Mouse (Mus musculus): Measurements from ENCODE around the gene St8sia1.

The St8sia1 gene

DNA sequence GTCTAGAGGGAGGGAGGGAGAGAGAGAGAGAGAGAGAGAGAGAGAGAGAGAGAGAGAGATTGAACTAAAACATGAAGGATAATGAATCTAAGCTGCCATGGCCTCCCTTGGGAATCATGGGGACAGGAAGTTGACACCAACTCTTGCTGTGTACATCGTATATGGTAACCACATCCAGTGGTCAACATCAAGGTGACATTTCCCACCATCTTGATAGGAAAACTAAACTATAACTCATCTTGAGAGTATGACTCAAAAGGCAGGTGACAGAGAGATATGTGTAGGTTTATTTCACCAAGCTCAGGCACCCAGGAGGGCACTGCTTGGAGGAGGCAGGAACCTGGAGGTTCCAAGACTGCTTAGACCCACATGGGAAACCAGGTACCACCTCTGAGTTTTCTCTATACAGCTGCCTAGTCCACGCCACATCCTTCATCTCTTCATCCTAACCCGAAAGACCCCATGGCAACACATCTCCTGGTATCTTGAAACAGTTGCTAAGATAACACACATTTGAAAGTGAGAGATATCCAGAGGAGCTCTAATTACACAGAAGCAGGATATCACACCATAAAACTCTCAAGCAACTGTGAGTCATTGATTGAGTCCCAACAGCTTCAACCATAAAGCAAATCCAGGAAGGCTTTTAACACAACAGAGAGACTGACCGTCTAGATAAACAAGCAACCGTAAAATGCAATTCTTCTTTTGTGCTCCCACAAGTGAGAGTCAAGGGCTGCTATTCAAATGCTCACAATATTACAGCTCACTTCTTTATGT, 141.1 kb downstream of the St8sia1 start:
- CTCF ChIA-PET, result no interaction called here

DNA sequence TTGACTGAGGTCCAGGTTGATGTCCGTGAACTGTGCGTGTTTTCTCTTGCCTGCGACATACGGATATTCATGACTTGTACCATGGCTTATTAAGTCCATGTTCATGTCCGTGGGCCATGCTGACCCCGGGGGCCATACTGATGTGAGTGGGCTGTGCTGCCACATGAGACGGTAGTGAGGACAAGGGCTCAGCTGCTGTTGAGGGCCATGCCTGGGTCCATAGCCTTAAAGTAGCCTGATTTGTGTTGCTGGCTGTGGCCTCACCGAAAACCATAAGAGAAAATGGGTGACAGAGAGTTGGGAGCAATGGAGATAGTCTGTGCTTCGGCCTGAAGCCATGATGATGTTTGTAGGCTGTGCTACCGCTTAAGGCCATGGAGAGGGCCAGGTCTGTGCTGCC, 145.9 kb downstream of the St8sia1 start:
- CTCF ChIA-PET, result no interaction called here

DNA sequence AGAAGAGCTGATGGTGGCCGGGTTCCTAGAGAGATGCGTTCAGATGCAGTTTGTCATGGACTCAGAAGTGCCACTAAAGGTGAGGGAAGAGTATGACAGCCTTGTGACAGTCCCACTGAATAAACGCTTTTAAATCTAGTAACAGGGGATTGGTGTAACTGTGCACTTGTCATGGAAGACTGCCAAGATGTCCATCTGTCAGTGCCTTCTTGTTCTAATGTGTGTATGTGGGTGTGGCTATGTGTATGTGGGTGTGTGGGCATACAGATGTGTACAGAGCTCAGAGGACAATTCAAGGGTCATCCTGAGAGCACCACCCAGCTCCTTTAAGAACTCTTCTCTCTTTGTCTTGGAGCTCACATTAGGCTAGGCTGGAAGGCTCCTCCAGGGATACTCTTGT, 148.7 kb downstream of the St8sia1 start:
- CTCF ChIA-PET, result no interaction called here

DNA sequence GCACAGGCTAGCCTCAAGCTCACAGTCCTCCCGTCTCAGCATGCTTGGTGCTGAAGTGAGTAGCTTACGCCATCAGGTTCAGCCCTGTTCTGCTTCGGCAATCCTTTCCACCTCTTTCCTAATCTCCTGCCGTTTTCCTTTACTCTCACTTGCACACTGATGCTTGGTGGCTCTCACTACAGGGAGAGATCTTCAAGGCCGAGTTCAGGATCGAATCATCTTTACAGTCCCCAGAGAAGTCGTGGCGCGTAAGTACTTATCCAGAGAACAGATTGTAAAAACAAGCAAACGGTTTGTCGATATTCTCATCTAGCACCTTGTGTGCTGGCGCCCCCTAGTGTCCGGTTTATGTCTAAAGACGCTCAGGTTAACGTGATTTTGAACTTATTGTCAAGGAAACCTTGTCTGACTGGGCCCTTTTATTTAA, 149.7 kb downstream of the St8sia1 start:
- CTCF ChIA-PET, result no interaction called here

DNA sequence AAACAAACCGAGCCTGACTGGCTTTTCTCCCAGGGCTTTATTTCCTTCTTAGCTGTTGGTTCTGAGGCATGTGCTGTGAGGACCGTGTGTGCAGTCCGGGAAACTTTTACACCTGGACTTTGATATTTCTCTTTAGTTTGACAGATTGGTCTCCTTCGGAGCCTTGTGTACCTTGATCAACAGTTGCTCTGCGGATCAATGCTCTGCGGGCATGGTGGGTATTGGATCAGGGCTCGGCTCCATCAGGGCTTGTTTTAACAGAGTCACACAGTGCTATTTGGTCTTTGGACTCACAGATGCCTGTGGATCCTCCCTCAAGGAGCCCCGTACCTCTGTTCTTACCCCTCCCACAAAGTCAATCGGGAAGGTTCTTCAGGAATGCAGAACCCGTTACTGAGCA, 150.2 kb downstream of the St8sia1 start:
- CTCF ChIA-PET, result no interaction called here

DNA sequence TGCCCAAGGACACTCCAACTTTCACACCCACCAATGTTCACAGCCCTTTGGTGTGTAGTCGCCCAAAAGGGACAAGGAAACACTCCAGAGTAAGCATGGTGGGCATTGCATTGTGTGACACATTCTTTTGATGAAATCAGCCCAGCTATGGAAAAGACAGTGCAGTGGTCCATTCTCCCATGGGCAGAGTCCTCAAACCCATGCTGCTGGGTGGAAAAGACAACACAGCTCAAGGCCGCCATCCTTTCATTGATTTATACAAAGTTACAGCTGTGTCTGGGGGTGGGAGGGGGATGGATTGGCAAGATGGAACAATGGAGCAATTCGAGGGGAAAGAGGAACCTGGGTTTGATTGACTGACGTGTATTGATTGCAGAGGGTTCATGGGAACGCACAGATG, 151.3 kb downstream of the St8sia1 start:
- CTCF ChIA-PET, result no interaction called here

DNA sequence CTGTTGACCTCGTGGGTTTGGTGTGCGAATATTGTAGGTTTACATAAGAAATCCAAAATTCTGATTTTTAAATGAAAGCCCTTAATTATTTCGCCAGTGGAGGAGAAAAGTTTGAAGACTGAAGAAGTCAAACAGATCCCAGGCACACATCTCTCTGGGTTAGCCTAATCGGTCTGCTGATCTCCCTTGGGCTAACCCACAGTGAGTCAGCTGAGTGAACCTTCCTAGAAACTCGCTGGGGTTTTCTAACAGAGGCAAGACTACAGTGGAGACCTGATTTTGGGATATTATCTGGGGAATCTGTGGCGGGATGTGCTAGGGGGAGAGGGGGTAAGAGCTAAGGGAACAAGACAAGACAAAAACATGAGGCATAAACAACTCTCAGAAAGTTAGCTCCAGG, 154.0 kb downstream of the St8sia1 start:
- CTCF ChIA-PET, result no interaction called here

DNA sequence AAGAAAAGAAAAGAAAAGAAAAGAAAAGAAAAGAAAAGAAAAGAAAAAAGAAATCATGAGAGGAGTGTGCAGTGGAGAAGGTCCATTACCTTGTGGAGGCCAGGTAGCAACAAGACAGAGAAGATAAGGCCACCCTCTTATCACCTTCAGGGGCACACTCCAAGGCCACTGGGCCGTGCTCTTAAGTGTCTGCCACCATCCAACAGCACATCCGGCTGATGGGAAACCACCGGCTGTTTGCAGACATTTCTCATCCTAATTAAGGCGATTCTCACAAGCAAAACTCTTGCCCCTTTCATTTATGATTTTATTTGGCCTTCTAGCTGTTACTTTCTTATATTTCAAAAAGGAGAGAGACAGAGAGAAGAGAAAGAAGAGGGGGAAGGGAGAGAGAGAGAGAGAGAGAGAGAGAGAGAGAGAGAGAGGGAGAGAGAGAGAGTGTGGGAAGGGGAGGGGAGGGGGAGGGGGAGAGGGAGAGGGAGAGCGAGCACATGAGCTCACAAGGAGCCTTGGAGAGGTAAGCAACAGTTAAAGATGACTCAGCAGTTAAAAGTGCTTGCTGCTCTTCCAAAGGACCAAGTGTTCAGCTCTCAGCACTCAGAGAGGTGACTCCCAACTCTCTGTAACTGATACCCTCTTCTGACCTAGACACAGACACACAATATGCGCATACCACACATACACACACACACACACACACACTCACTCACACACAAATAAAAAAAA, 154.7 kb downstream of the St8sia1 start:
- CTCF ChIA-PET, result no interaction called here

DNA sequence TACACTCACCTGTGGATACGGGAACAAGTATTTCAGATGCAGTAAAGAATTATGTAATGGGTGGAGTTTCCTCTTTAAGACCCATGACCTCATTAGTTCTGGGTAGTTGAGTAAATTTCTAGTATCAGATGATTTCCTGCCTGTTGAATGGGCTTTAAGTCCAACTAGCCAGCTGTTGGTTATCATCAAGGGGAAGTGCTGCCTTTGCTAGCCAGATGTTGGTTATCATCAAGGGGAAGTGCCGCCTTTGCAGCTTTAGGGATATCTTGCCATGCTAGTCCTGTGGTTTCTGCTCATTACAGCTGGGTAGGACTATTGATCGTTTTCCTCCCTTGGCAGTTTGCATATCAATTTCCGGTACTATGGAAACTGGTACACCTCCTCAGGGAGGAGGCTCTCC, 157.9 kb downstream of the St8sia1 start:
- CTCF ChIA-PET, result interaction anchor here (0.6 kb wide), 1 partner anchor 10 kb away, joined by 18 read pairs; no protein-coding TSS in a partner anchor

DNA sequence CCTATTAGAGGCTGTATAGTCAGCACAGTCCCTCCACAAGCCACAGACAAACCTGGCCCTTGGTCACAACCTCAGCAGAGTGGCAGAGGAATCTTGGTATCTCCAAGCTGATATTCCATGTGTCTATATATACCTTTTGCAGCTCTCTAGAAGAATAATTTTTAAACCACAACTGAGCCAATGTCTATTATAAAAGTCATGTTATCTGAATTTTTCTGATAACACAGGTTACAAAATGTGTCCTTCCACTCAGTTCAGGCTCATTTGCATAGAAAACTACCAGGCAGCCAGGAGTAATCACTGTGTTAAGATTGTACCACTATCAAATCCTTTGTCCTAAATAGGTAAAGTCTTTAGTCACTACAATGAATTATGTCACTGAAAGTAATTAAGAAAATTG, 159.8 kb downstream of the St8sia1 start, which contains the start of gene Sult6b2:
Gene Sult6b2 (minus strand): TSS at position 101 of the 400 bp plus-strand sequence.
- CTCF ChIA-PET, result no interaction called here

DNA sequence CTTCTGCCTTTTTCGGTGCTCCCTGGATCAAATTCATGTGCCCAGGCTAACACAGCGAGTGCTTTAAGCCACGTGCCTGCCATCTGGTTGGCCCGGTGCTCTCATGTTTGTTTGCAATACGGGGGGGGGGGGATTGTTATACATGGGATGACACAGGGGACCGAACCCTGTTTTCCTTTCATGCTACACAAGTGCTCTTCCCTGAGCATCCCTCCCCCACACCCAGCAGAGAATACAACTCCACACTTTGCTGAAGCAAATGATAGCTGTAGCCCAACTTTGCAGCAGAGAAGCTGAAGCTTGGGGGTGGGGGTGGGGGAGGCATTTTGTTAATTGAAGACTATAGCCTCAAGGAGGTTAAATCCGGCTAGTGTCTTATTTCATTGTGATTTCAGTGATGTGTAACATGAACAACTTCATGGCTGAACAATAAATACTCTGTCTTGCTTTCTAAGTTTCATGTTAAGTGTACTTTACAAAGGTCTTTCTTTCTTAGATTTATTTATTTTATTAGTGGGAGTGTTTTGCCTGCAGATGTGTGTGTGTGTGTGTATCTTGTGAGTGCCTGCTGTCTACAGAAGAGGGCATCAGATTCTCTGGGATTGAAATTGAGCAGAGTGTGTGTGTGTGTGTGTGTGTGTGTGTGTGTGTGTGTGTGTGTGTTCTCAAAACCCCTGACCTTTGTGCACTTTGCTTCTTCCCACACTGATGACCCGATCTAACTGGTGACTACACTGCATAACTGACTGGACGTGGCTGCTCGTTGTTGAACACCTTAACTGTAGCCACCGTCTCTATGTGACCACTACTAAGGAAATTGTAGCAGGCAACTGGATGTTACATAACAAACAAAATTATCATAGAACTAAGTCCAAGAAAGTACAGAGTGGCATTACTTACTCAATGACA, 161.4 kb downstream of the St8sia1 start:
- CTCF ChIA-PET, result interaction anchor here (0.6 kb wide), 1 partner anchor 392 kb away, joined by 3 read pairs; no protein-coding TSS in a partner anchor

DNA sequence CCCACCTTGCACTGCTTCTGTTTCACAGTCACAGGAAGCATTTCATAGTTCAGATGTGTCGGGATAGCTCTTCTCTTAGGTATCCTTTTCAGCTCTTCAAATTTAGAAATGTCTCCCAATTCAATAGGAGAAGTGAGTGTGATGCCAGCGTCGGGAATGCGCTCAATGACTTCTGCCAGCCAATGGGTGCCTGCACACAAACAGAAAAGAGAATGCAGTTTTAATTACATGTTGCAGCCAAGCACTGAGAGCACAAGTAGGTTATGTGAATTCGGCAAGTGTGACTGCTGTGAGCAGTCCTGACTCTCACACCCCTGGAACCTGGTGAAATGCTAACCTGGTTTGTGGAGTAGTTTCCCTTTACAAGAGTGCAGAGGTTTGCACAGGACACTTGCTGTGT, 162.6 kb downstream of the St8sia1 start:
- CTCF ChIA-PET, result no interaction called here

DNA sequence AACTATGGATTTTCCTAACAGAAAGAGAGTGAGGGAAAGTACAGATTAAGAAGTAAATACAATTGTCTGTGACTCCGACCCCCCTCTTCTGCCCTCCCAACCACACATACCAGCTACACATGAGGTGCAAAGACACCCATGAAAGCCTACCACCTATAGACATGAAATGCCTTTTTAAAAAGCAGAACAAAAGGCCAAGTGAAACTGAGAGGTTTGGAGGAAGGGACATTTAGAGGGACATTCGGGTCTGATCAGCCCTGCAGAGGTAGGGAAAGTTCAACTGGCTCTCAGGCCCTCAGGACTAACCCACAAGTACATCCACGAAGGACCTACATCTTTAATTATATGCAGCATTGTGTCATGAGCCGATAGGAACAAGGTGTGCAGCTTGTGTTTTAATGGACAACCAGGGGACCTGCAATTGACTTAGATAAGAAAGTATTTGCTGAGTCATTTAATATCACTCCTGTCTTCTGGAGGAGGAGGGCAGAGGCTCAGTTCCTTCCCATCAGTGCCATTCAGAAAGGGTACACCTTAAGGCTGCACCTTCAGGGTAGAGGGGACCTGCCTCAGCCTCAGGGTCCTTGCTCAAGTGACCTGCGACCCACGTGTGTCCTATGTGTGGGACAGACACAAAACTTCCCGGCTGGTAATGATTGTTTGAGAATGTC, 164.4 kb downstream of the St8sia1 start:
- CTCF ChIA-PET, result no interaction called here

DNA sequence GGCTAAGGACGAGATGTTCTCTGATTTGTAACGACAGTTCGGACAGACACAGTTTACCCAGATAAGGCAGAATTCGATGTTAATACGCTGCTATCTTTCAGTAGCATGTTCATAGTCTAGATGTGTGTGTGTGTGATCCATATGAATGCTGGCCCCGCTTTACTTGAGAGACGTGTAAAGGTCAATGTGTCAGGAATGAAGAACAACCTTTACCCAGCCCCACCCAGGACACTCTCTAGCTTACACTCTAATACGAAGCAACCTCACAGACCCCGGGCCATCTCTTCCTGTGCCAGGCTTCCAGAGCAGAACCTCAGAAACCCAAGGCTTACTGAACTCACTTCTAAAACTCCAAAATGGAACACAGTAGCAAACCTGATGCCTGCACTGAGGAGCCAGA, 165.4 kb downstream of the St8sia1 start:
- CTCF ChIA-PET, result no interaction called here

DNA sequence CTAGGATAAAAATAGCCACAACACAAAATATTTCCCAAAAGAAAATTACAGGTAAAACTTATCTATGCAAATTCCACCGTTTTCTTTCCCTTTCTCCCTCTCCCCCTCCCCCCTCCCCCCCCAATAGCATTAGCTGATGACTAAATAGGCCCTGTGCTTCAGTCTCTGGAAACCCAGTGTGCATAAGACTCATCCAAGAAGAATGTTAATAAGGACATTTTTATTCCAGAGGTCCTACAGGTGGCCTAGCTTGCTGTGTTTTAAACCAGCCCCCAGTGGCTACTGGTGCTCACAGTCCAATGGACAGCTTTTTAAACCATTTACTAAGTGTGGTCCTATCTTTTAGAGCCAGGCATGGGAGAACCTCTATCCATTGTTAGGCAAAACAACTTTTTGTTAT, 166.3 kb downstream of the St8sia1 start:
- CTCF ChIA-PET, result interaction anchor here (0.5 kb wide), 1 partner anchor 149 kb away, joined by 3 read pairs; no protein-coding TSS in a partner anchor

DNA sequence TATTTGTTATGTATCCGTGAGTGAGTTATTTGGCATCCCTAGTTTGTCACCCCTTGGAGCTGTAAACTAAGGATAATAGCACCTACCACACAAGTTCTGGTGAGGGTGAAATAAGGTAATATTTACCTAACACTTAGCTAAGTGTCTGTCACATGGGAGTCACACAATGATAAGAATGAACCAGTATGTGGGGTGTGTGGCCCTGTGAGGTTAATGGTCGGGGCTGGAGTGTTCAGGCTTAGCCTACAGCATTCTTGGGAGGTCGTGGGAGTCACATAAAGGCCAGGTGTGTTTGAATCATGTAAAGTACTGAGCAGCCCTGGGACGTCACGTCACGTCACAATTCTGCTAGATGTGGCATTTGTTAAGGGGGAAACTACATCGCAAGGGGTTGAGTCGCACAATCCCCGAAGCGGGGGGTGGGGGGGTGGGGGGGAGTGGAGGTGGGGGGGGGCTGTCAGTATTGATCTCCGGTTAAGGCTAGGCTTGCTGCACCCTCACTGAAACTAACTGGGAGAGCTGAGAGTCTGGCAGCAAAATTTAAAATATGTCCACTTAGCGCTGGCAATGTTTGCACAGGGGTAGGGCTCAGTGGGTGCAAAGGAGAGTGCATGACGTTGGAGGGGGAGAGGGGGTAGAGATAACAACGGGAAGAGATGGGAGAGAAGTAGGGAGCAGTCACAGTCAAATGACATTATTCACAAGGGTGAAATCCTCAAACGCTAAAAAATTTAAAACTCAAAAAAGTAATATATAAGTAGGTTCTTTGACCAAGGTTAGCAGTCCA, 168.4 kb downstream of the St8sia1 start:
- CTCF ChIA-PET, result no interaction called here

DNA sequence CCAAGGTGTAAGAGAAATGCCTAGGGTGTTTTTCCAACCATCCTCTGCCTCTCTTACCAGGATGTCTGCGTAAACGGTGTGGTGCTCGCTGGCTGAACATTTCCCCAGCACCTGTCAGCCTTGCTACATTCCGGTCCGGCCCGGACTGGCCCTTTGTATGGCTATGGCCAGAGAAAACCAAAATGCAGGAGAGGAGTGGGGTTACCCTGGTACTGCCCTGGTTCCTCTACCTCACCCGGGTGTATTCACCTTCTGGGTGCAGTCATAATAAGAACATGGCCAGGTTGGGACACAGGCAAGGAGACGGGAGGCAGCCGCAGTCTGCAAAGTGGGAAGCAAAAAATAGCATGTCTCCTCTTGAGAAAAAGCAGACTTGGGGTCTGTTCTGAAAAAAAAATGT, 169.2 kb downstream of the St8sia1 start:
- CTCF ChIA-PET, result no interaction called here

DNA sequence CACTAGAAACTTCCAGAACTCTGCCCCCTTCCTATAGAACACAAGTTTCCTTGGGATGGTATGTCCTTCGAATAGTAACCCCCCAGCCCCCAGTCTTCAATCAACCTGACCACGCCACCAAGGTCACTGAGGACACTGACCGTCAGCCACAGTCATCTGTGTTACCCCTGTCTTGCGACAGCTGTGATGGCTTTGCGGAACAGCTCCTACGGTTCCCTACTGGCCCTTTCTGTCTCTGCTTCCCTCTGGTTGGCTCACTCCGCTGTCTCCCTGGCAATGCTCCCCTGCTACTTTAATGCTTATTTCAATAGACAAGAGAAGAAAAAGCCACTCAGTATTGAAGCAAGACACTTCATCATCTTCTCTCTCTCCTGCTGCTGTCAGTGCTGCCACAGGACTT, 170.8 kb downstream of the St8sia1 start:
- CTCF ChIA-PET, result no interaction called here

DNA sequence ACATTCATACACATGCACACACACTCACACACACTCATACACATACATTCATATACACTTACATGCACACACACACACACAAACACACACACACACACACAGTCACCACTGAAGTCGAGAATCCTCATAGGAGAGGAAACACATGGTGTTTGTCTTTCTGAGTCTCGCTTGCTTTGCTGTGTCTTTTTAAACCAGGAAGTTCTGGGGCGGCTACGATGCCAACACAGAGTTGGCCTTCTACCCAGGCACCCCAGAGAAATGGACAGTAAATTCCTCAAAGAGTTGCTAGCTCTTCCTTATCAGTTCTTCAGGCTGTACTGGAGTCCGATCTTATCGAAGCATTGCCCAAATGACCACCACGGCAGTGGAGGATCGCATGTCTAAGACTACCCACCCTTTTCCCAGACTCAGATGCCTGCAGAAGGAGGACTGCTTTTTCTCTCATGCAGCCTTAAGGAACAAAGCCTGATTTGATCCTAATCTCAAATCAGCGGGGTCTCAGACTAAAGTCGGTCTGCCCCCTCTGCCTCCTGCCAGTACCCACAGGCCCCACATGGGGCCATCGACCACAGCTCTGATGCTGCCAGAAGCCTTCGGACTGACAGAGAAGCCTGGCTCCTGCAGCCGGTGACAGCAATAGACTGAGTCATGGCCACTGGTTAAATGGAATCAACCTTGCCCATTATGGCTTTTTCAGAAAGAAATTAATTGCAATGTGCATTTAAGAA, 171.8 kb downstream of the St8sia1 start:
- CTCF ChIA-PET, result interaction anchor here (0.6 kb wide), 1 partner anchor 48 kb away, joined by 3 read pairs; no protein-coding TSS in a partner anchor

DNA sequence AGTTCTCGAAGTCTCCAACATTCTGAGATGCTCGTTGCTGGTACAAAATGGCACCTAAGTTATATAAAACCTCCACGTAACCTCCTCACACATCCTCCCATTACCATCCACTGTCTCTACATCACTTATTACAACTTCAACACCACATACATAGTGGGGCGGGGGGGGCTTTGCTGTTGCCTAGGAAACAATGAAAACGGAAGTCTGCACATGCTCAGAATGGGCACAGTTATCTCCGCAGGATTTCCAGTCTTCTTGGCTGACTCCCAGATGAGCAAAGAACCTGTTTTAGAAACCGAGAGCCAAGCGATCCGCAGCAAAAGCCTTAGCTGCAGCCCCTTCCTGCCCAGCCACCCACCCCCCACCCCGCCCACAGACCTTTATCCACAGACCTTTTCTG, 174.5 kb downstream of the St8sia1 start:
- CTCF ChIA-PET, result no interaction called here

Data from spleen, embryonic (tissue).